8 mouse cellular contexts compared by ENCODE assay signal in genomic region chr11:112781994-112782356, GRCm38 (mm10). TPM values are rescaled to one million over a fixed set of nuclear protein-coding genes. Genes with fewer than 3 reads are reported as not detected.
A peak's percentile ranks its signal among the peaks of the same experiment; 100 is the strongest.
DNase-seq lines count a peak whose midpoint lies in the region; TF ChIP-seq lines count a peak whose summit lies in the region.

Sox9 (plus strand) TSS chr11:112782224.

- TF ChIP-seq POLR2A in cortical plate, adult 2 months (IDR thresholded peaks at IDR 0.05; ENCODE audit: extremely low read depth, insufficient read depth, low read length): peak; percentile 98
- peak; percentile 93 for TF ChIP-seq POLR2A in small intestine, adult 2 months (IDR thresholded peaks at IDR 0.05; ENCODE audit: low read depth, low read length)

- no peaks in the 10 kb centered on the region for H3K4me1 ChIP-seq in cortical plate, adult 2 months (ENCODE audit: control insufficient read depth, insufficient read depth, low read length)
- no peaks in the 10 kb centered on the region; the same call in none of the 2 replicates for H3K4me1 ChIP-seq in small intestine, adult 2 months (ENCODE audit: control insufficient read depth, insufficient read depth, insufficient read length, low read length)

- no peak for TF ChIP-seq CTCF in cortical plate, adult 2 months (IDR thresholded peaks at IDR 0.05; ENCODE audit: extremely low read depth, insufficient read depth, low read length)
- no peak for TF ChIP-seq CTCF in small intestine, adult 2 months (IDR thresholded peaks at IDR 0.05; ENCODE audit: extremely low read depth, insufficient read length, insufficient replicate concordance, low read depth, low read length)

- peak within 1 kb of the TSS; percentile 76 for H3K4me3 ChIP-seq in cortical plate, adult 2 months (ENCODE audit: insufficient read depth, low read length)
- peak within 1 kb of the TSS; percentile 69 for H3K4me3 ChIP-seq in small intestine, adult 2 months (ENCODE audit: low read depth, low read length)

- 0 out of 2 replicates have a peak within 1 kb of the TSS, but pooled peaks have one; percentile 67 for H3K27ac ChIP-seq in cortical plate, adult 2 months (ENCODE audit: insufficient read depth, low read length)
- peak within 1 kb of the TSS; percentile 58 for H3K27ac ChIP-seq in small intestine, adult 2 months (ENCODE audit: insufficient read depth, low read depth, low read length)

- WGBS in small intestine, adult 2 months: under 1% methylated on average over 15 of the region's 15 CpGs

- H3K36me3 ChIP-seq in small intestine, adult 2 months (ENCODE audit: control insufficient read depth, insufficient read depth, low read length): 0 out of 2 replicates have a peak, but pooled peaks cover 7% of the 10 kb centered on the region

- H3K27me3 ChIP-seq in small intestine, adult 2 months (ENCODE audit: control insufficient read depth, insufficient read depth, low read length): peaks cover 6% of the 10 kb centered on the region

- DNase-seq in adrenal gland, postnatal 10 days: peak; percentile 85
- peak; percentile 66 to 76 for DNase-seq in gastrocnemius, adult 8-10 months (ENCODE audit: low spot score in 2 of 2)
- DNase-seq in hindlimb bud, embryonic 11.5 days (ENCODE audit: extremely low spot score, low read depth, low spot score): peak; percentile 74
- peak; percentile 72 to 85 for DNase-seq in left cerebral cortex, adult 8-10 months (ENCODE audit: low spot score in 2 of 2)
- peak; percentile 75 to 85 for DNase-seq in lung, postnatal 4 days
- no peak for DNase-seq in spleen, postnatal 36 days (ENCODE audit: low spot score in 2 of 2)

RNA-seq across cellular contexts. Expression of gene Sox9, which starts in this region (rescaled TPM):
- total RNA-seq in adrenal gland, postnatal 10 days (2021): 1 to 10 TPM; 1.7 to 1.8 TPM
- polyA plus RNA-seq in cortical plate, adult 2 months (2012; rRNA removed): 19.2 and 21.8 TPM in 2 replicates
- 1 to 10 TPM in 3 of 4 experiments, under 1 TPM in 1; 0.92 to 2.2 (median 1.3) TPM for total RNA-seq in gastrocnemius, adult 8-10 months (2022)
- 10 to 100 TPM; 21.5 to 32.6 (median 26.0) TPM for total RNA-seq in left cerebral cortex, adult 8-10 months (2022)
- polyA plus RNA-seq in small intestine, adult 2 months (2012; rRNA removed): 24.9 and 25.5 TPM in 2 replicates

Comparison
In these comparisons a context has a peak if more than half of its experiments do, and no peak if none do; other contexts are left out.
1. RNA of gene Sox9 (total RNA-seq): 21.5 to 32.6 TPM in left cerebral cortex, adult 8-10 months; 1.7 to 1.8 TPM in adrenal gland, postnatal 10 days and 0.92 to 2.2 TPM in gastrocnemius, adult 8-10 months; every median in the first group is over 4 times any median in the second.
2. DNase-seq: peak in adrenal gland, postnatal 10 days (single experiment), gastrocnemius, adult 8-10 months (2 of 2), hindlimb bud, embryonic 11.5 days (single experiment), left cerebral cortex, adult 8-10 months (2 of 2) and lung, postnatal 4 days (2 of 2); none in spleen, postnatal 36 days (0 of 2).